Mouse (Mus musculus) cortical plate, adult 2 months (tissue): ENCODE measurements at regions not wholly inside any gene's neighbourhood (a gene's known extent, or its start where the extent isn't known, plus 50 kb on each side); places are given as distances from the start of the nearest gene placed in this dataset.

ENCODE experiments used
- H3K27ac ChIP-seq: fragments of 200-500 bp; 2 replicates; pipeline ENCODE4 v1.5.1; 2012; ENCODE audit warnings: low read length, control low read depth, inconsistent platforms; ENCODE audit not compliant: insufficient read depth
- H3K4me1 ChIP-seq: fragments of 200-500 bp; 2 replicates; pipeline ENCODE4 v1.6.1; 2011; ENCODE audit warnings: low read length; ENCODE audit not compliant: control insufficient read depth, insufficient read depth
- H3K4me3 ChIP-seq: fragments of 200-500 bp; 2 replicates; pipeline ENCODE4 v1.5.1; 2011; ENCODE audit warnings: mild to moderate bottlenecking, low read length, control low read depth; ENCODE audit not compliant: insufficient read depth
- CTCF ChIP-seq: fragments of 200-500 bp; IDR thresholded peaks from 2 replicates; pipeline ENCODE4 v1.5.1; 2011; ENCODE audit warnings: mild to moderate bottlenecking, control low read depth, low read length; ENCODE audit not compliant: insufficient read depth; ENCODE audit errors: extremely low read depth
- POLR2A ChIP-seq: fragments of 200-500 bp; IDR thresholded peaks from 2 replicates; pipeline ENCODE4 v1.6.1; 2011; ENCODE audit warnings: mild to moderate bottlenecking, low read length, control low read depth; ENCODE audit not compliant: insufficient read depth; ENCODE audit errors: extremely low read depth

GRCm38 (mm10) chr6:99936716-99937115 is 210.5 kb upstream of the Prok2 start:
- H3K27ac ChIP-seq, result no peak overlapping the region
- TF ChIP-seq POLR2A, result no peak
- no peak for TF ChIP-seq CTCF
- no peaks in the 10 kb centered on the region for H3K4me1 ChIP-seq
- H3K4me3 ChIP-seq, result no peak overlapping the region

GRCm38 (mm10) chr6:99935373-99935772 is 209.2 kb upstream of the Prok2 start:
- H3K4me1 ChIP-seq, result no peaks in the 10 kb centered on the region
- no peak overlapping the region for H3K27ac ChIP-seq
- no peak for TF ChIP-seq POLR2A
- no peak for TF ChIP-seq CTCF
- H3K4me3 ChIP-seq, result no peak overlapping the region

GRCm38 (mm10) chr6:99934394-99934793 is 208.2 kb upstream of the Prok2 start:
- Histone ChIP-seq H3K27ac (no peak overlapping the region), H3K4me1 (no peaks in the 10 kb centered on the region), H3K4me3 (no peak overlapping the region)
- TF ChIP-seq POLR2A, result no peak
- no peak for TF ChIP-seq CTCF

- no peaks in the 10 kb centered on the region for H3K4me1 ChIP-seq
- no peak overlapping the region for H3K4me3 ChIP-seq
- TF ChIP-seq POLR2A, result no peak
- no peak for TF ChIP-seq CTCF
- H3K27ac ChIP-seq, result no peak overlapping the region
Observed at GRCm38 (mm10) chr6:99933404-99933803, 207.2 kb upstream of the Prok2 start.

- TF ChIP-seq CTCF (no peak), POLR2A (no peak)
- no peak overlapping the region for H3K27ac ChIP-seq
Observed at GRCm38 (mm10) chr6:99932923-99933322, 206.7 kb upstream of the Prok2 start.

GRCm38 (mm10) chr6:99932405-99932804 is 206.2 kb upstream of the Prok2 start:
- Histone ChIP-seq H3K4me3 (no peak overlapping the region), H3K27ac (no peak overlapping the region), H3K4me1 (no peaks in the 10 kb centered on the region)
- TF ChIP-seq CTCF, result no peak
- no peak for TF ChIP-seq POLR2A

More at GRCm38 (mm10) chr6:99932923-99933322, 206.7 kb upstream of the Prok2 start:
- Histone ChIP-seq H3K4me1 (no peaks in the 10 kb centered on the region), H3K4me3 (no peak overlapping the region)

GRCm38 (mm10) chr6:99931588-99931987 is 205.4 kb upstream of the Prok2 start:
- no peak for TF ChIP-seq CTCF
- TF ChIP-seq POLR2A, result no peak
- no peak overlapping the region for H3K4me3 ChIP-seq
- no peak overlapping the region for H3K27ac ChIP-seq
- H3K4me1 ChIP-seq, result no peaks in the 10 kb centered on the region

- TF ChIP-seq CTCF (no peak), POLR2A (no peak)
- H3K4me1 ChIP-seq, result no peaks in the 10 kb centered on the region
- H3K4me3 ChIP-seq, result no peak overlapping the region
- no peak overlapping the region for H3K27ac ChIP-seq
Observed at GRCm38 (mm10) chr6:99930316-99930715, 204.1 kb upstream of the Prok2 start.

GRCm38 (mm10) chr6:99927933-99928555 is 201.9 kb upstream of the Prok2 start:
- no peak overlapping the region for H3K4me3 ChIP-seq
- TF ChIP-seq CTCF, result no peak
- no peak overlapping the region for H3K27ac ChIP-seq
- H3K4me1 ChIP-seq, result no peaks in the 10 kb centered on the region

- no peak overlapping the region for H3K4me3 ChIP-seq
- H3K4me1 ChIP-seq, result no peaks in the 10 kb centered on the region
- TF ChIP-seq POLR2A (no peak), CTCF (no peak)
- H3K27ac ChIP-seq, result no peak overlapping the region
Observed at GRCm38 (mm10) chr6:99924181-99924580, 198.0 kb upstream of the Prok2 start.

GRCm38 (mm10) chr6:99921966-99922365 is 195.8 kb upstream of the Prok2 start:
- Histone ChIP-seq H3K27ac (no peak overlapping the region), H3K4me3 (no peak overlapping the region), H3K4me1 (no peaks in the 10 kb centered on the region)
- no peak for TF ChIP-seq CTCF
- TF ChIP-seq POLR2A, result no peak
